Mouse (Mus musculus): Measurements from ENCODE around the gene Atp6v1e2. TPM values are rescaled to one million over a fixed set of nuclear protein-coding genes. Genes with fewer than 3 reads are reported as not detected.

Gene Atp6v1e2
- polyA plus RNA-seq, 2 experiments, result not detected

GRCm38 (mm10) chr17:86946078-86946477, 1.6 kb downstream of the Atp6v1e2 start:
- ATAC-seq (ENCODE audit: low FRiP score, low read depth) (no peak), DNase-seq (ENCODE audit: low spot score) (no peak)
- Histone ChIP-seq H3K4me1 (ENCODE audit: control insufficient read depth, insufficient read depth, low read length) (peaks cover 9% of the 10 kb centered on the region; the same call in 1 of the 2 replicates), H3K9me3 (ENCODE audit: control insufficient read depth, low read length) (no peaks in the 10 kb centered on the region), H3K27me3 (ENCODE audit: control insufficient read depth, insufficient read depth, low read length) (no peaks in the 10 kb centered on the region), H3K36me3 (ENCODE audit: control insufficient read depth, insufficient read depth, low read length) (no peaks in the 10 kb centered on the region), H3K4me3 (replicated peaks; ENCODE audit: low read length) (no peak overlapping the region), H3K9ac (ENCODE audit: low read depth, low read length, severe bottlenecking) (no peak overlapping the region), H3K4me2 (replicated peaks; ENCODE audit: low read depth, low read length, severe bottlenecking) (no peak overlapping the region), H3K27ac (replicated peaks; ENCODE audit: low read depth, low read length) (no peak overlapping the region)
- TF ChIP-seq POLR2A (IDR thresholded peaks at IDR 0.05; ENCODE audit: borderline replicate concordance, extremely low read depth, insufficient read depth, insufficient read length), result no peak
- 49% methylated on average over 4 of the region's 4 CpGs for WGBS

- Histone ChIP-seq H3K27ac (replicated peaks; ENCODE audit: low read depth, low read length) (no peak overlapping the region), H3K27me3 (ENCODE audit: control insufficient read depth, insufficient read depth, low read length) (no peaks in the 10 kb centered on the region), H3K4me3 (replicated peaks; ENCODE audit: low read length) (no peak overlapping the region), H3K9me3 (ENCODE audit: control insufficient read depth, low read length) (no peaks in the 10 kb centered on the region), H3K4me1 (ENCODE audit: control insufficient read depth, insufficient read depth, low read length) (peaks cover 5% of the 10 kb centered on the region; the same call in 1 of the 2 replicates), H3K4me2 (replicated peaks; ENCODE audit: low read depth, low read length, severe bottlenecking) (no peak overlapping the region), H3K36me3 (ENCODE audit: control insufficient read depth, insufficient read depth, low read length) (no peaks in the 10 kb centered on the region), H3K9ac (ENCODE audit: low read depth, low read length, severe bottlenecking) (no peak overlapping the region)
- ATAC-seq (ENCODE audit: low FRiP score, low read depth), result no peak
- no peak for DNase-seq (ENCODE audit: low spot score)
- TF ChIP-seq POLR2A (IDR thresholded peaks at IDR 0.05; ENCODE audit: borderline replicate concordance, extremely low read depth, insufficient read depth, insufficient read length), result no peak
- WGBS, result 85% methylated on average over 6 of the region's 6 CpGs
Observed at GRCm38 (mm10) chr17:86943158-86943557, 4.5 kb downstream of the Atp6v1e2 start.

- TF ChIP-seq POLR2A (IDR thresholded peaks at IDR 0.05; ENCODE audit: borderline replicate concordance, extremely low read depth, insufficient read depth, insufficient read length), result no peak
- H3K36me3 ChIP-seq (ENCODE audit: control insufficient read depth, insufficient read depth, low read length), result no peaks in the 10 kb centered on the region
Observed at GRCm38 (mm10) chr17:86942112-86942511, 5.6 kb downstream of the Atp6v1e2 start.

GRCm38 (mm10) chr17:86938683-86939082, 9.0 kb downstream of the Atp6v1e2 start:
- WGBS, result 57% methylated on average over 7 of the region's 7 CpGs
- Histone ChIP-seq H3K27me3 (ENCODE audit: control insufficient read depth, insufficient read depth, low read length) (no peaks in the 10 kb centered on the region), H3K27ac (replicated peaks; ENCODE audit: low read depth, low read length) (no peak overlapping the region), H3K4me3 (replicated peaks; ENCODE audit: low read length) (no peak overlapping the region), H3K36me3 (ENCODE audit: control insufficient read depth, insufficient read depth, low read length) (no peaks in the 10 kb centered on the region), H3K9me3 (ENCODE audit: control insufficient read depth, low read length) (no peaks in the 10 kb centered on the region), H3K4me1 (ENCODE audit: control insufficient read depth, insufficient read depth, low read length) (peaks cover 10% of the 10 kb centered on the region; the same call in 1 of the 2 replicates), H3K9ac (ENCODE audit: low read depth, low read length, severe bottlenecking) (no peak overlapping the region), H3K4me2 (replicated peaks; ENCODE audit: low read depth, low read length, severe bottlenecking) (no peak overlapping the region)
- ATAC-seq (ENCODE audit: low FRiP score, low read depth) (no peak), DNase-seq (ENCODE audit: low spot score) (no peak)
- TF ChIP-seq POLR2A (IDR thresholded peaks at IDR 0.05; ENCODE audit: borderline replicate concordance, extremely low read depth, insufficient read depth, insufficient read length), result no peak

More at GRCm38 (mm10) chr17:86942112-86942511, 5.6 kb downstream of the Atp6v1e2 start:
- Histone ChIP-seq H3K9me3 (ENCODE audit: control insufficient read depth, low read length) (no peaks in the 10 kb centered on the region), H3K27me3 (ENCODE audit: control insufficient read depth, insufficient read depth, low read length) (no peaks in the 10 kb centered on the region), H3K4me1 (ENCODE audit: control insufficient read depth, insufficient read depth, low read length) (peaks cover 10% of the 10 kb centered on the region; the same call in 1 of the 2 replicates), H3K4me3 (replicated peaks; ENCODE audit: low read length) (no peak overlapping the region), H3K4me2 (replicated peaks; ENCODE audit: low read depth, low read length, severe bottlenecking) (no peak overlapping the region), H3K27ac (replicated peaks; ENCODE audit: low read depth, low read length) (no peak overlapping the region), H3K9ac (ENCODE audit: low read depth, low read length, severe bottlenecking) (no peak overlapping the region)
- WGBS, result 58% methylated on average over 6 of the region's 6 CpGs
- no peak for ATAC-seq (ENCODE audit: low FRiP score, low read depth)
- no peak for DNase-seq (ENCODE audit: low spot score)

- no peak for TF ChIP-seq POLR2A (IDR thresholded peaks at IDR 0.05; ENCODE audit: borderline replicate concordance, extremely low read depth, insufficient read depth, insufficient read length)
- peak; percentile 88 for DNase-seq (ENCODE audit: low spot score)
- H3K4me2 ChIP-seq (replicated peaks; ENCODE audit: low read depth, low read length, severe bottlenecking), result peak overlapping the region; percentile 64
- peak overlapping the region; percentile 38; the same call in 1 of the 2 replicates for H3K27ac ChIP-seq (replicated peaks; ENCODE audit: low read depth, low read length)
- no peaks in the 10 kb centered on the region for H3K36me3 ChIP-seq (ENCODE audit: control insufficient read depth, insufficient read depth, low read length)
- peak overlapping the region; percentile 45 for H3K9ac ChIP-seq (ENCODE audit: low read depth, low read length, severe bottlenecking)
- peak overlapping the region; percentile 39 for H3K4me3 ChIP-seq (replicated peaks; ENCODE audit: low read length)
- peaks cover 10% of the 10 kb centered on the region; the same call in 1 of the 2 replicates for H3K4me1 ChIP-seq (ENCODE audit: control insufficient read depth, insufficient read depth, low read length)
- no peaks in the 10 kb centered on the region for H3K9me3 ChIP-seq (ENCODE audit: control insufficient read depth, low read length)
- H3K27me3 ChIP-seq (ENCODE audit: control insufficient read depth, insufficient read depth, low read length), result no peaks in the 10 kb centered on the region
- 3% methylated on average over 20 of the region's 20 CpGs for WGBS
- ATAC-seq (ENCODE audit: low FRiP score, low read depth), result peak; percentile 88
Observed at GRCm38 (mm10) chr17:86937497-86938155, 10.1 kb downstream of the Atp6v1e2 start.

All from limb, embryonic 14.5 days (tissue).